Mouse (Mus musculus): ENCODE results near the gene Gm7982.
"Not testable (repeated sequence)": the region's sequence is repeated elsewhere in the genome, so short reads cannot be mapped to it uniquely, and the experiment has no call there.

Gm7982 gene

DNA sequence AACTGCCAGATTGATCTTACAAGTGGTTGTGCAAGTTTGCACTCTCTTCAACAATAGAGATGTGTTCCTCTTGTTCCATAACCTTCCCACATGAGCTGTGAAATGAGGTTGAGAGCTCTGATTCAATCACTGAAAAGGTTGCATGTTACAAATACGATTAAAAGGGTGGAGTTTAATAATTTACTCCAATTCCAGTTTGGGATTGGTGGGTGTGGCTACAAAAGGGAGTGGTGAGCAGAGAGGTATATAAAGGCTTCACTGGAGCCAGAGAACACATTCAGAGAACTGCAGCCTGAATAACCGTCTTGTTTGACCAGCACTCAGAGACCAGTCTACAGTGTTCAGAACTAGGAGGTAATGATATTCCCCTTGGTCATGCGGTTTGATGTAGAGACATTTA lies at the start of gene Gm7982:
Gm7982 (plus strand) TSS at position 301 of the 400 bp plus-strand sequence.
- not testable (repeated sequence) for DNase-seq (ENCODE audit: low read depth)

GRCm38 (mm10) chr5:95736073-95736472 lies 5.7 kb upstream of the Gm7982 start, which contains the start of gene Gm7978:
TSS of gene Gm7978 (minus strand) at chr5:95736173.
- DNase-seq (ENCODE audit: low read depth) = not testable (repeated sequence)

- not testable (repeated sequence) for DNase-seq (ENCODE audit: low read depth)
Measured at GRCm38 (mm10) chr5:95775690-95776089, 33.9 kb downstream of the Gm7982 start, which contains the start of gene E330014E10Rik. TSS of gene E330014E10Rik (plus strand) at chr5:95775990.
